Mouse (Mus musculus) midbrain, embryonic 13.5 days (tissue): ENCODE data around the gene Sgsm1. TPM values are rescaled to one million over a fixed set of nuclear protein-coding genes. Genes with fewer than 3 reads are reported as not detected.

Experiments
- ATAC-seq: fragments of 200-750 bp; cut with Nextera tagmentation; 2 replicates; pipeline ENCODE4 v1.8.0; 2017; ENCODE audit warnings: mild to moderate bottlenecking, moderate TSS enrichment, moderate library complexity
- H3K27ac ChIP-seq: fragments of 300-500 bp; sonication (generic); 2 replicates; pipeline ENCODE4 v1.5.1; 2015; ENCODE audit warnings: inconsistent platforms, mild to moderate bottlenecking, moderate library complexity
- H3K27me3 ChIP-seq: fragments of 300-500 bp; sonication (generic); 2 replicates; pipeline ENCODE4 v1.6.1; 2015; ENCODE audit warnings: mild to moderate bottlenecking, inconsistent platforms
- H3K36me3 ChIP-seq: fragments of 300-500 bp; sonication (generic); 2 replicates; pipeline ENCODE4 v1.6.1; 2015; ENCODE audit warnings: mild to moderate bottlenecking, inconsistent platforms
- H3K4me1 ChIP-seq: fragments of 300-500 bp; sonication (generic); replicated peaks from 2 replicates; pipeline ENCODE4 v1.6.1; 2015; ENCODE audit warnings: inconsistent platforms
- H3K4me2 ChIP-seq: fragments of 300-500 bp; sonication (generic); replicated peaks from 2 replicates; pipeline ENCODE4 v1.6.1; 2015; ENCODE audit warnings: moderate library complexity, mild to moderate bottlenecking, inconsistent platforms
- H3K4me3 ChIP-seq: fragments of 300-500 bp; sonication (generic); replicated peaks from 2 replicates; pipeline ENCODE4 v1.5.1; 2015; ENCODE audit warnings: mild to moderate bottlenecking, inconsistent platforms
- H3K9ac ChIP-seq: fragments of 300-500 bp; sonication (generic); replicated peaks from 2 replicates; pipeline ENCODE4 v1.6.1; 2015; ENCODE audit warnings: mild to moderate bottlenecking, inconsistent platforms
- H3K9me3 ChIP-seq: fragments of 300-500 bp; sonication (generic); 2 replicates; pipeline ENCODE4 v1.6.1; 2016; ENCODE audit warnings: mild to moderate bottlenecking, inconsistent platforms
- WGBS: fragments of 180-500 bp; shearing (Covaris S2); methylation state at CpG from one replicate; pipeline ENCODE4 v1.1.7; 2015; 5-methylcytosine and 5-hydroxymethylcytosine counted together
- microRNA-seq: library from miRNA; unstranded; fragments of <30 nt; microRNA quantifications from one replicate; pipeline ENCODE4, GENCODE M21; 2016
- polyA plus RNA-seq: library from polyadenylated mRNA; unstranded; fragments of >200 nt; fragmentation: Nextera tagmentation; extraction: Ambion mirVana; gene quantifications from 2 replicates; pipeline ENCODE4 v1.2.1, GENCODE M21; 2015

Sgsm1 gene
- polyA plus RNA-seq, 1 experiment from 2014 or later: 17.4 TPM

- no peaks in the 10 kb centered on the region for H3K9me3 ChIP-seq
- no peaks in the 10 kb centered on the region for H3K27me3 ChIP-seq
- H3K4me1 ChIP-seq: peaks cover 11% of the 10 kb centered on the region
- no peak overlapping the region for H3K4me3 ChIP-seq
- H3K27ac ChIP-seq: no peak overlapping the region
- 90% methylated on average over 12 of the region's 12 CpGs for whole genome bisulfite sequencing
- no peak overlapping the region for H3K4me2 ChIP-seq
- no peaks in the 10 kb centered on the region; the same call in 1 of the 2 replicates for H3K36me3 ChIP-seq
- no peak for ATAC-seq
- no peak overlapping the region for H3K9ac ChIP-seq
These were observed 115.1 kb downstream of the Sgsm1 start for GRCm38 (mm10) chr5:113195451-113195850.

GRCm38 (mm10) chr5:113193762-113194161 lies 116.8 kb downstream of the Sgsm1 start:
- H3K27me3 ChIP-seq: no peaks in the 10 kb centered on the region
- H3K4me1 ChIP-seq: peaks cover 11% of the 10 kb centered on the region
- no peak for ATAC-seq
- H3K4me2 ChIP-seq: no peak overlapping the region
- no peak overlapping the region for H3K4me3 ChIP-seq
- no peaks in the 10 kb centered on the region for H3K9me3 ChIP-seq
- H3K27ac ChIP-seq: no peak overlapping the region
- no peak overlapping the region for H3K9ac ChIP-seq
- H3K36me3 ChIP-seq: no peaks in the 10 kb centered on the region; the same call in 1 of the 2 replicates
- WGBS: 89% methylated on average over 18 of the region's 18 CpGs

Small RNAs within 50 kb of the gene (microRNA-seq; reads per million reads assigned to microRNA genes)
- gene Mir7229 (not detected), gene Mir7230 (not detected)

Other genes with a start within 250 kb of the Sgsm1 start
- not detected in 2 replicates for gene Crybb2, start 240.7 kb downstream of the Sgsm1 start, polyA plus RNA-seq
- 0.27 and 0.42 TPM in 2 replicates for gene Crybb3, start 229.2 kb downstream of the Sgsm1 start, polyA plus RNA-seq
- 2.4 and 2.7 TPM in 2 replicates for gene 2900026A02Rik, start 89.5 kb downstream of the Sgsm1 start, polyA plus RNA-seq
- not detected in 2 replicates for gene Tmem211, start 83.9 kb downstream of the Sgsm1 start, polyA plus RNA-seq
- not detected in 2 replicates for gene Aym1, start 46.5 kb upstream of the Sgsm1 start, polyA plus RNA-seq
- 9.4 and 10.6 TPM in 2 replicates for gene Wscd2, start 179.5 kb upstream of the Sgsm1 start, polyA plus RNA-seq